Mouse (Mus musculus): Measurements from ENCODE around the gene Pcdh20. TPM values are rescaled to one million over a fixed set of nuclear protein-coding genes. Genes with fewer than 3 reads are reported as not detected.

Pcdh20 gene
- total and polyA plus RNA-seq, 3 experiments = not detected

GRCm38 (mm10) chr14:88460705-88461104 is 10.5 kb downstream of the Pcdh20 start:
- no peak for TF ChIP-seq TCF12 (IDR thresholded peaks at IDR 0.05; ENCODE audit: low read depth, low read length)
- no peak for TF ChIP-seq NELFE (IDR thresholded peaks at IDR 0.05; ENCODE audit: low read depth, low read length)
- TF ChIP-seq BHLHE40 (IDR thresholded peaks at IDR 0.05; ENCODE audit: low read depth, low read length) = no peak
- no peak for TF ChIP-seq UBTF (IDR thresholded peaks at IDR 0.05; ENCODE audit: low read depth, low read length)
- Histone ChIP-seq H3K4me1 (ENCODE audit: control insufficient read depth in 1 of 2, insufficient read depth in 2 of 2) (no peaks in the 10 kb centered on the region), H3K27ac (ENCODE audit: insufficient read depth, low read depth) (no peak overlapping the region), H3K4me2 (ENCODE audit: insufficient read depth, low read depth, poor library complexity, severe bottlenecking) (no peak overlapping the region), H3K9me3 (replicated peaks; ENCODE audit: low read length) (peaks cover 25% of the 10 kb centered on the region), H3K9ac (ENCODE audit: insufficient read depth, low read depth) (no peak overlapping the region), H3K79me2 (replicated peaks; ENCODE audit: control insufficient read depth, extremely low read depth, insufficient read depth, poor library complexity, severe bottlenecking) (no peaks in the 10 kb centered on the region), H3K27me3 (replicated peaks) (no peaks in the 10 kb centered on the region), H3K36me3 (replicated peaks in 1 of 2; ENCODE audit: control insufficient read depth in 1 of 2, insufficient read depth in 1 of 2, low read length in 1 of 2) (no peaks in the 10 kb centered on the region), H3K4me3 (replicated peaks in 1 of 3; ENCODE audit: low read depth in 2 of 3, low read length in 2 of 3, poor library complexity in 1 of 3) (no peak overlapping the region)
- dilution Hi-C loops (cut with MboI; ENCODE audit: extremely low pct_ligation_motif_present, extremely low pct_unique_long_range_greater_than_20kb, low sequenced_read_pairs) (no loop called here), in situ Hi-C loops (cut with MboI; ENCODE audit: low pct_ligation_motif_present, low pct_unique_long_range_greater_than_20kb, low sequenced_read_pairs) (no loop called here)
- DNase-seq (ENCODE audit: extremely low read depth) = no peak

GRCm38 (mm10) chr14:88443304-88443703 is 27.9 kb downstream of the Pcdh20 start:
- dilution Hi-C loops (cut with MboI; ENCODE audit: extremely low pct_ligation_motif_present, extremely low pct_unique_long_range_greater_than_20kb, low sequenced_read_pairs) = no loop called here
- Histone ChIP-seq H3K27ac (ENCODE audit: insufficient read depth, low read depth) (no peak overlapping the region), H3K9me3 (replicated peaks; ENCODE audit: low read length) (peaks cover 16% of the 10 kb centered on the region), H3K9ac (ENCODE audit: insufficient read depth, low read depth) (no peak overlapping the region), H3K27me3 (replicated peaks) (no peaks in the 10 kb centered on the region), H3K79me2 (replicated peaks; ENCODE audit: control insufficient read depth, extremely low read depth, insufficient read depth, poor library complexity, severe bottlenecking) (no peaks in the 10 kb centered on the region), H3K4me1 (ENCODE audit: control insufficient read depth in 1 of 2, insufficient read depth in 2 of 2) (no peaks in the 10 kb centered on the region), H3K36me3 (replicated peaks in 1 of 2; ENCODE audit: control insufficient read depth in 1 of 2, insufficient read depth in 1 of 2, low read length in 1 of 2) (no peaks in the 10 kb centered on the region), H3K4me2 (ENCODE audit: insufficient read depth, low read depth, poor library complexity, severe bottlenecking) (no peak overlapping the region), H3K4me3 (replicated peaks in 1 of 3; ENCODE audit: low read depth in 2 of 3, low read length in 2 of 3, poor library complexity in 1 of 3) (no peak overlapping the region)
- TF ChIP-seq KAT2A (IDR thresholded peaks at IDR 0.05; ENCODE audit: insufficient replicate concordance, low read length) (no peak), CHD1 (IDR thresholded peaks at IDR 0.05; ENCODE audit: low read depth, low read length) (no peak), USF1 (IDR thresholded peaks at IDR 0.05; ENCODE audit: low read depth, low read length) (no peak), RCOR1 (conservative IDR thresholded peaks at IDR 0.05; ENCODE audit: low read depth, low read length) (no peak), JUN (IDR thresholded peaks at IDR 0.05; ENCODE audit: insufficient read depth, low read depth, low read length) (no peak), ETS1 (conservative IDR thresholded peaks at IDR 0.05; ENCODE audit: low read depth, low read length) (no peak), MAFK (IDR thresholded peaks at IDR 0.05; ENCODE audit: insufficient replicate concordance, low read length) (no peak), ELF1 (IDR thresholded peaks at IDR 0.05; ENCODE audit: low read depth, low read length) (no peak), MYC (IDR thresholded peaks at IDR 0.05; ENCODE audit: low read depth, low read length) (no peak), IRF4 (IDR thresholded peaks at IDR 0.05; ENCODE audit: low read depth, low read length) (no peak), TCF12 (IDR thresholded peaks at IDR 0.05; ENCODE audit: low read depth, low read length) (no peak), SIN3A (IDR thresholded peaks at IDR 0.05; ENCODE audit: low read length) (no peak), NELFE (IDR thresholded peaks at IDR 0.05; ENCODE audit: low read depth, low read length) (no peak), JUND (conservative IDR thresholded peaks at IDR 0.05; ENCODE audit: low read depth, low read length) (no peak), MAZ (IDR thresholded peaks at IDR 0.05; ENCODE audit: low read depth, low read length) (no peak), E2F4 (IDR thresholded peaks at IDR 0.05; ENCODE audit: insufficient replicate concordance, low read depth, low read length) (no peak)
- no peak for DNase-seq (ENCODE audit: extremely low read depth)
- in situ Hi-C loops (cut with MboI; ENCODE audit: low pct_ligation_motif_present, low pct_unique_long_range_greater_than_20kb, low sequenced_read_pairs) = no loop called here
